Mouse (Mus musculus): ENCODE data around the gene Cntrl.

The Cntrl gene

GRCm38 (mm10) chr2:35109141-35109923 lies at the start of gene Cntrl:
Gene Cntrl (plus strand): TSS chr2:35109492.
- DNase-seq (ENCODE audit: inconsistent ontology term) = peak; percentile 96

DNA sequence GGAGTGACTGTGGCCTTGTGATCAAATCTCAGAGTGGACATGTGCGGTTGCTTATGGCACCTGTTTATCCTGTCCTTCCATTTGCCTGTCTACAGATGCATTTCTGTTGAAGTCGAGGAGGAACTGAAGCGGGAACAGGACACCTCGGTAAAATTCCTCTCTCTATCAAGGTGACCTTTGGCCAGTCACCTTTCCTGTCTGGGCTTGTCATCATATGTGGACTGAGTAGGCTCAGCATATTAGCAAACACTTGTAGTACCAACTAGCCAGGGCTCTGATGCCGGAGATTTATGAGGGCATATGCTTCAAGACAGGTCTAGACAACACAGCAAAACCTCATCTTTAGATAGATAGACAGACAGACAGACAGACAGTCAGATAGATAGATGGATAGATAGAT lies 49.0 kb upstream of the Cntrl start:
- no peak for DNase-seq (ENCODE audit: inconsistent ontology term)

- DNase-seq (ENCODE audit: inconsistent ontology term) = no peak
These were observed 48.4 kb upstream of the Cntrl start for GRCm38 (mm10) chr2:35060897-35061296.

DNA sequence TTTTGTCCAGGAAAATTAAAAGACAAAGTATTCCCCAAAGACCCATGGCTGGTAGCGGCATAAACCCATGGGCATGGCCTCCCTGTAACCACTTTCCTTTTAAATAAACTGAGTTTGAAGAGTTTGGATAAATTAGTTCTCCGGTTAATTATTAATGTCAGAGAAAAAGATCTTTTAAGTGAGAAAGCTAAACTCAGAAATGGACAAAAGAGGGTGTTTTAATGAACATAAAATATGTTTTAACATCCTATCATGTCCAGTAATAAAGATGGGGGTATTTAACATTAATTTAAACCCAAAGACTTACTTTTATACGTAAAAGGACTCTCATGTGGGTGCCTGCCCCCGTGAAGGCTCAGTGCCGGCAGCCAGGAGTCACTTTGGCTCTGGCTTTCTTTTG lies 48.0 kb upstream of the Cntrl start, which contains the start of gene Hc:
TSS of gene Hc (minus strand) at position 101 of the 400 bp plus-strand sequence.
- no peak for DNase-seq (ENCODE audit: inconsistent ontology term)

DNA sequence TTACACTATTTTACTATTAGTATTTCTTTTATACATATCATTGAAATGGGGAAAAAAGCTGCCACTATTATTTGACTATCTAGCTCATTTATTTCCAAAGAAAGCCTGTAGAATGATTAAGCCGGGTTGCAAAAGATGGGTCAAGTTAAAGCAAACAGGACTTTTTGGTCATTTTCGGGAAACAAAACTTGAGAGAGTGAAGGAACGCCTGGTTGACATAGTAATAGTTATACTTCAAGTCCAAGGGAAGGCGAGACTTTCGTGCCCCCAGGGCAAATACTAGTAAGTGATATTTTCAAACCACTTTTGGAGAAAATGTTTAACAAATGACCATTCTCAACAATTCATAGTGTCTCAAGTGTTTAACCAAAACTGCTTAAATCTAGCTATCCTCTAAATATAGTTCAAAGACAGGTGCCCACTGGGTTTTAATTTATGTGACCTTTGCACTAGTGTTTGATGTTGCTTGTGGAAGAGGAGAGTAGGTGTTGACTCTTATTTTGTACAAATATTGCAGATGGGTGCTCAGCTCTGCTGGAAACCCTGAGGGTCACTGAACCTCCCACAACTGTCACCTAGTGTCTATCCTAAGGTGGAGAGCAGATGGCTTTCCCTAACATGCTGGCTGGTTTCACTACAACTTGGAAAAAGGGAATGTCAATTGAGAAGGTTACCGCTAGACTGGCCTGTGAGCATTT lies 45.8 kb upstream of the Cntrl start:
- no peak for DNase-seq (ENCODE audit: inconsistent ontology term)

DNA sequence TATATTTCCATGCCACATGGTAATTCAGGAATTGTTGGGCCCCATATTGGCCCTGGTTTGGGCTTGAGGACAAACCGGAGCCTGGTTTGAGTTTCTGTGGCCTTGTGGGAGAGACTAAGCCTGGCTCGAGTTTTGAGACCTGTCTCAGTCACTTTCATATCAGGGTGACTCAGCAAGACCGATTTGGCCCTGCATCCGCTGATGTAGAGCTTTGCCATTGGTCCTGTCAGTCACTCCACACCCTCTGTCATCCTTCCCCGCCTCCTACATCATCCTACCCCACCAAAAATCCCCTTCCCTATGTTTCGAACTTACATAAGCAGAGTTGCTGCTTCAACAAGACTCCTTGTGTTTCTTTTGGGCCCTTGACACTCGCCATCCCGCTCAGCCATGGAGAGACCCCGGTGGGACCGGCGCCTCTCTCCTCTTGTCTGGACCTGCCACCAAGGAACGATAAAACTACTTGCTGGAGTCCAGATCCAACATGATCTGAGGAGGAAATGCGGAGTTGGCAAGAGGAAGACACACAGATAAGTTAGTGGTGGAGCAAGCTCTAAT lies 42.7 kb upstream of the Cntrl start:
- DNase-seq (ENCODE audit: inconsistent ontology term) = no peak

GRCm38 (mm10) chr2:35067117-35067516 lies 42.2 kb upstream of the Cntrl start:
- no peak for DNase-seq (ENCODE audit: inconsistent ontology term)

- no peak for DNase-seq (ENCODE audit: inconsistent ontology term)
These were observed 40.2 kb upstream of the Cntrl start for GRCm38 (mm10) chr2:35069124-35069523.

- no peak for DNase-seq (ENCODE audit: inconsistent ontology term)
These were observed 39.0 kb upstream of the Cntrl start for GRCm38 (mm10) chr2:35070275-35070674.

GRCm38 (mm10) chr2:35072547-35072946 lies 36.7 kb upstream of the Cntrl start:
- no peak for DNase-seq (ENCODE audit: inconsistent ontology term)

- DNase-seq (ENCODE audit: inconsistent ontology term) = no peak
These were observed 35.0 kb upstream of the Cntrl start for GRCm38 (mm10) chr2:35074328-35074727.

DNA sequence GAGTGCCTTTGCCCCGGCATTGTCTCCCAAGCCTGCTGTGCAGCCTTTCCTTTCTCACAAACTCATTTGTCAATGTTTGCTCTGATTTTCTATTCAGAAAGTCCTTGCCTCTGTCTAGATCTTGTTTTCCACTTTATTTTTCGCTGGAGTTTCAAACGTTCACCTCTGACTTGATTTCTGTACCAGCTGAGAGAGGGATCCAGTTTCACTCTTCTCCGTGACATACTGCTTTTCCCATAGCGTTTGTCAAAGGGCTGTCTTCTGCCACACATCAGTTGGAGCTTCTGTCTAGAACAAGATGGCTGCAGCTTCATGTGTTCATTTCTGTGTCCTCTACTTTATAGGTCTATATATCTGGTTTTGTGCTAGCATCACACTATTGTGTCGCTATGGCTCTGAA lies 30.1 kb upstream of the Cntrl start:
- DNase-seq (ENCODE audit: inconsistent ontology term) = no peak

- DNase-seq (ENCODE audit: inconsistent ontology term) = no peak
These were observed 21.9 kb upstream of the Cntrl start for GRCm38 (mm10) chr2:35087418-35087817.

DNA sequence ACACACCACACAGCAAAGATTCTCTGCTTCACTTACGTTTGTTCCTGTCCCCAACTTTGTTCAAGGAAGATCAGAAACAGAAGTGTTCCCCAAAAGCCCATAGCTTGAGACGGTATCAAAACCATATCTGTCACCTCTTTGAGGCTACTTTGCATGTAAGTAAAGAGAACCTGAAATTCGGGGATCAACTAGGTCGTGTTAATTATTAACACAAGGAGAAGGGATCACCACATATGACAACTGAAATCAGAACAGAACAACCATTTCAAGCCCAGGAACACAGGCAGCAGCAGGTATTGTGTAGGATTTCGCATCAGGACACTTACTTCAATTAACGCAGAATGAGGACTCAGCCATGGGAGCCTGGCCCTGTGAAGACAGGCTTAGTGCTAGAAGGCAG lies 8.8 kb upstream of the Cntrl start:
- no peak for DNase-seq (ENCODE audit: inconsistent ontology term)

- no peak for DNase-seq (ENCODE audit: inconsistent ontology term)
These were observed 7.8 kb upstream of the Cntrl start, which contains the start of gene AI182371 for GRCm38 (mm10) chr2:35101443-35101842. Gene AI182371 (minus strand): TSS chr2:35101543.

- no peak for DNase-seq (ENCODE audit: inconsistent ontology term)
These were observed 6.5 kb upstream of the Cntrl start for GRCm38 (mm10) chr2:35102777-35103176.

GRCm38 (mm10) chr2:35103558-35103957 lies 5.7 kb upstream of the Cntrl start:
- DNase-seq (ENCODE audit: inconsistent ontology term) = no peak

DNA sequence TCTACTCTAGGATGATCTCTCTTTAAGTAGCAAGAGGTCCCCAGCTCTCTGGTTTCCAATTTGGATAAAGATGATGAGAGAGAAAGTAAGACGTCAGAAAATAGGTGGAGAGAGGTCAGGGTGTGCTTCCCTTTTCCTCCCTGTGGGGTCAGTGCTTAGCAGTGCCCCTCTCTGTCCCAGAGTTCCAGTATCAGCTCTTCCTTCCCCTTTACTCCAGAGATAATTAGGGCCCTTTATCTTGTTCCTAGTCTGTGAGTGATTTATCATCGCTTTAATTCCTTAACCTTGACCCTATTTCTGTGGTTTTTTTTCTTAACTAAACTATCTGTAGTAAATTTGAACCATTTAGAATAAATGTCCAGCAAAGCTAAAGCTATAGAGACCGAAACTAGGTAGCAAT lies 4.4 kb upstream of the Cntrl start:
- no peak for DNase-seq (ENCODE audit: inconsistent ontology term)

DNA sequence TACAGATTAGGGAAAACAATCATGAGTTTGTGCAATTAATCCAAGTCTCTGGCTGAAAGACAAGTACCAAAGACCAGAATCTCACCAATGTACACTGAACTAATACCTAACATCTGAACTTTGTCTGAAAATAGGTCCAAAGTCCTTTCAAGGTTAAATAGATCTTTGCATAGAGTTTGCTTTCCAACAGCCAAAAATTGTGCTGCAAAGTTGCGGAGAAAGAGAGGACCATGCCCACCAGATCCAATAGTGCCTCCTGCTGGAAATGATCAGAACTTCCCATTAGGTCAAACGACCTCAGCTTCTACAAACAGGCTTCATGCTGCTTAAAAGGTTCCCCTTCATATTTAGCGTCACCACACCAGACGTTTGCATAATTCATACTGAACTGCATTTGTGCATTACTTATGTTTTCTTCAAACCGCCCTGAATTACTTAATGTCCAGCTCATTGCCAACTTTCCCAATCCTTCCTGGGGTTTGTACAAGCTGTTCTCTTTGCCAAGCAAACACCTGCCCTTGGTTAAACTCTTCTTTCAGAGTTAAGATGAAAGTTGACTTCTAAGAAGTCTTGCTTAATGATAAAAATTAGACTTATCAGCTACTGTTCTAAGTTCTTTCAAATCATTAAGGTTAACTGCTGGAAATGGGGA lies 1.2 kb upstream of the Cntrl start:
- no peak for DNase-seq (ENCODE audit: inconsistent ontology term)

- DNase-seq (ENCODE audit: inconsistent ontology term) = peak; percentile 70
These were observed 580 bp upstream of the Cntrl start for GRCm38 (mm10) chr2:35108712-35109111.

- DNase-seq (ENCODE audit: inconsistent ontology term) = no peak
These were observed 622 bp downstream of the Cntrl start for GRCm38 (mm10) chr2:35109924-35110304.

DNA sequence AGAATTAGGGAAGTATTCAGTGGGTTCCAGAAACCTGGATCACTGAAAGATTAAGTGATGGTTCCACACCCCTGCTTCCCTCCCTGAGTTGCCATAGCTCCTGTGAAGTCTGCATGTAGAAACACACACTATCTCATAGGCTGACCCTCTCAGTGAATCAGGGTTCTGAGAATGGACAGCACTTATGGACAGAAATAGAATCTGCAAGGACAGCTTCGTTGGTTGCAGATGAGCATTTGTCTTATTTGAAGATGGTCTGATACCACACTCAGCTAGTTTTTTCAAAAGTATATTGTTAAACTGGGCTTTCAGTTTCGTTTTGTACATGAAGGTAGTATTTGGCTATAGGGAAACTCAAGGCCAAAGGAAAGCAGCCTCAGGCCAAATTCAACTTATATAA lies 1.2 kb downstream of the Cntrl start:
- no peak for DNase-seq (ENCODE audit: inconsistent ontology term)
